Mouse (Mus musculus) kidney, embryonic 15.5 days (tissue): ENCODE data around the gene Sgta. TPM values are rescaled to one million over a fixed set of nuclear protein-coding genes. Genes with fewer than 3 reads are reported as not detected.
A peak's percentile ranks its signal among the peaks of the same experiment; 100 is the strongest.

Source experiments
- ATAC-seq: fragments of 200-750 bp; cut with Nextera tagmentation; replicated peaks from 2 replicates; pipeline ENCODE4 v1.8.0; 2017; ENCODE audit warnings: moderate TSS enrichment; ENCODE audit not compliant: low FRiP score
- H3K27ac ChIP-seq: fragments of 300-500 bp; sonication (generic); 2 replicates; pipeline ENCODE4 v1.5.1; 2015; ENCODE audit warnings: mild to moderate bottlenecking, inconsistent platforms
- H3K27me3 ChIP-seq: fragments of 300-500 bp; sonication (generic); 2 replicates; pipeline ENCODE4 v1.6.1; 2015; ENCODE audit warnings: inconsistent platforms
- H3K36me3 ChIP-seq: fragments of 300-500 bp; sonication (generic); 2 replicates; pipeline ENCODE4 v1.6.1; 2015; ENCODE audit warnings: inconsistent platforms
- H3K4me1 ChIP-seq: fragments of 300-500 bp; sonication (generic); 2 replicates; pipeline ENCODE4 v1.6.1; 2015; ENCODE audit warnings: inconsistent platforms
- H3K4me2 ChIP-seq: fragments of 300-500 bp; sonication (generic); 2 replicates; pipeline ENCODE4 v1.6.1; 2015; ENCODE audit warnings: moderate library complexity, mild to moderate bottlenecking, inconsistent platforms
- H3K4me3 ChIP-seq: fragments of 300-500 bp; sonication (generic); replicated peaks from 2 replicates; pipeline ENCODE4 v1.5.1; 2015; ENCODE audit warnings: mild to moderate bottlenecking, inconsistent platforms
- H3K9ac ChIP-seq: fragments of 300-500 bp; sonication (generic); 2 replicates; pipeline ENCODE4 v1.6.1; 2015; ENCODE audit warnings: mild to moderate bottlenecking, inconsistent platforms
- H3K9me3 ChIP-seq: fragments of 300-500 bp; sonication (generic); replicated peaks from 2 replicates; pipeline ENCODE4 v1.6.1; 2016; ENCODE audit warnings: inconsistent platforms
- WGBS: fragments of 180-500 bp; shearing (Covaris S2); methylation state at CpG from one replicate; pipeline ENCODE4 v1.1.7; 2015; ENCODE audit warnings: mixed read lengths; 5-methylcytosine and 5-hydroxymethylcytosine counted together
- microRNA-seq: library from miRNA; unstranded; fragments of <30 nt; microRNA quantifications from one replicate; pipeline ENCODE4, GENCODE M21; 2016
- polyA plus RNA-seq: library from polyadenylated mRNA; unstranded; fragments of >200 nt; fragmentation: Nextera tagmentation; extraction: Ambion mirVana; gene quantifications from 2 replicates; pipeline ENCODE4 v1.2.1, GENCODE M21; 2015

Gene Sgta
- polyA plus RNA-seq, 1 experiment from 2014 or later = 226 TPM

DNA sequence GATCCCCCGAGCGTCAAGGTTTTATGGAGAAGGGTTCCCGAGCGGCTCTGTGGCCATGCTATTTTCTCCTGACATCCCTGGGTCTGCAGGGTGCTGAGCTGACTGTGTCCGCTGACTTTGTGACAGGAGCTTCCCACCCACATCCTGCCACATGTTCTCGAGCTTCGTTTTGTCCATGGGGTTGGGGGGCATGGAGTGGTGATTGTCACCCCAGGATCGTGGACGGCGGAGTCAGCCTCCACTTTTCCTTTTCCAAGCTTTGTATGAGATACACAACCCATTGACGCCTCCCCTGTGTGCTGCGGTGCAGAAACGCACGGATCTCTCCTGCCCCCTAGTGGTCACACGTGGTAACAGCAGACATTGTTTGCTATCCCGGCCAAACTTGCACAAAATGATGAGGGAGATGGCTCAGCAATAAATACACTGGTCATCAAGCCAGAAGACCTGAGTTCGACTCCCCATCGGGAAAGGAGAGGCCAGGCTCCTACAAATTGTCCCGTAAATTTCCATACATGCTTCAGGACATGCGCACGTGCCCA is 64.8 kb downstream of the Sgta start:
- no peak overlapping the region for H3K27ac ChIP-seq
- no peaks in the 10 kb centered on the region for H3K9me3 ChIP-seq
- peak overlapping the region; percentile 48 for H3K4me2 ChIP-seq
- H3K36me3 ChIP-seq = no peaks in the 10 kb centered on the region
- WGBS = 12% methylated on average over 21 of the region's 21 CpGs
- H3K4me1 ChIP-seq = peaks cover 19% of the 10 kb centered on the region
- ATAC-seq = no peak
- peaks cover 38% of the 10 kb centered on the region for H3K27me3 ChIP-seq
- H3K9ac ChIP-seq = no peak overlapping the region
- no peak overlapping the region for H3K4me3 ChIP-seq

DNA sequence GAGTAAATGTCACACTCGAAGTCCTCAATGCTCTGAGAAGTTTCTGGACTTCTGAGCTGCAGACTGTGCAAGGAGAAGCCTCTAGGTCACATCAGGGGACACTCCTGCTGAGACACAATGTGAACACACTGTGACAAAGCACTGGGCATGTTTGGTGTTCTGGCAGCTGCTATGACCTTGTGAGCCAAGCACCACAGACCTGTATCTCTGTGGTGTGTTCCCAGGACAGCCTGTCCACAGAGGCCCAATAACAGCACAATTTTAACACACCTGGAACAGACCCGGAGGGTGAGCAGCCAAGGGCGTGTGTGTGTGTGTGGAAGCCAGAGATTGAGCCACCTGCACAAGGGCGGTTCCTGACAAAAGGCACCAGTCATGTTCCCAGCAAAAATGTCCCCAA is 65.4 kb downstream of the Sgta start:
- H3K9me3 ChIP-seq = no peaks in the 10 kb centered on the region
- no peak overlapping the region for H3K4me3 ChIP-seq
- no peaks in the 10 kb centered on the region for H3K36me3 ChIP-seq
- H3K4me2 ChIP-seq = no peak overlapping the region
- H3K27ac ChIP-seq = no peak overlapping the region
- H3K9ac ChIP-seq = no peak overlapping the region
- peaks cover 15% of the 10 kb centered on the region for H3K4me1 ChIP-seq
- H3K27me3 ChIP-seq = peaks cover 36% of the 10 kb centered on the region
- 56% methylated on average over 4 of the region's 4 CpGs for WGBS
- no peak for ATAC-seq

Small RNAs within 50 kb of the gene (microRNA-seq; reads per million reads assigned to microRNA genes)
- not detected for gene Mir5615-1
- gene Mir5615-2 = not detected

Other genes with a start within 250 kb of the Sgta start
- gene Jsrp1, start 246.7 kb downstream of the Sgta start, polyA plus RNA-seq = 5.6 and 5.7 TPM in 2 replicates
- 1,583 and 1,739 TPM in 2 replicates for gene Oaz1, start 233.5 kb downstream of the Sgta start, polyA plus RNA-seq
- gene Lingo3, start 216.1 kb downstream of the Sgta start, polyA plus RNA-seq = 0.83 and 1.2 TPM in 2 replicates
- gene Lsm7, start 205.0 kb downstream of the Sgta start, polyA plus RNA-seq = 303 and 328 TPM in 2 replicates
- gene Sppl2b, start 204.9 kb downstream of the Sgta start, polyA plus RNA-seq = 43.8 and 48.1 TPM in 2 replicates
- 0.04 TPM in 1 of 2 replicates, not detected in the other for gene Tmprss9, start 188.3 kb downstream of the Sgta start, polyA plus RNA-seq
- 365 and 368 TPM in 2 replicates for gene Timm13, start 159.2 kb downstream of the Sgta start, polyA plus RNA-seq
- gene Lmnb2, start 141.9 kb downstream of the Sgta start, polyA plus RNA-seq = 55.0 and 59.3 TPM in 2 replicates
- gene Gadd45b, start 130.1 kb downstream of the Sgta start, polyA plus RNA-seq = 18.0 and 20.8 TPM in 2 replicates
- gene Gng7, start 45.2 kb downstream of the Sgta start, polyA plus RNA-seq = 5.0 and 5.6 TPM in 2 replicates
- gene Diras1, start 34.5 kb downstream of the Sgta start, polyA plus RNA-seq = 0.19 and 0.23 TPM in 2 replicates
- 13.7 and 16.3 TPM in 2 replicates for gene Slc39a3, start 22.8 kb downstream of the Sgta start, polyA plus RNA-seq
- gene Thop1, start 9.9 kb upstream of the Sgta start, polyA plus RNA-seq = 62.5 and 67.4 TPM in 2 replicates
- gene Creb3l3, start 38.7 kb upstream of the Sgta start, polyA plus RNA-seq = 0.64 and 0.77 TPM in 2 replicates
- gene Map2k2, start 45.7 kb upstream of the Sgta start, polyA plus RNA-seq = 182 and 202 TPM in 2 replicates
- gene Zbtb7a, start 75.0 kb upstream of the Sgta start, polyA plus RNA-seq = 25.6 and 26.6 TPM in 2 replicates
- 48.6 and 51.2 TPM in 2 replicates for gene Pias4, start 107.7 kb upstream of the Sgta start, polyA plus RNA-seq
- gene Eef2, start 116.5 kb upstream of the Sgta start, polyA plus RNA-seq = 563 and 597 TPM in 2 replicates
- gene Dapk3, start 122.8 kb upstream of the Sgta start, polyA plus RNA-seq = 41.0 and 47.9 TPM in 2 replicates
- gene 4930442H23Rik, start 123.7 kb upstream of the Sgta start, polyA plus RNA-seq = not detected in 2 replicates
- 0.18 TPM in 1 of 2 replicates, not detected in the other for gene Nmrk2, start 141.9 kb upstream of the Sgta start, polyA plus RNA-seq
- gene Atcay, start 170.7 kb upstream of the Sgta start, polyA plus RNA-seq = 0.28 and 0.51 TPM in 2 replicates
- 6.8 and 7.3 TPM in 2 replicates for gene Zfr2, start 173.0 kb upstream of the Sgta start, polyA plus RNA-seq
- 5.8 and 6.8 TPM in 2 replicates for gene Matk, start 192.8 kb upstream of the Sgta start, polyA plus RNA-seq
- 230 and 244 TPM in 2 replicates for gene Mrpl54, start 206.8 kb upstream of the Sgta start, polyA plus RNA-seq
- 59.7 and 63.4 TPM in 2 replicates for gene Apba3, start 206.8 kb upstream of the Sgta start, polyA plus RNA-seq
- 15.9 and 18.1 TPM in 2 replicates for gene Tjp3, start 231.4 kb upstream of the Sgta start, polyA plus RNA-seq
- 51.0 and 61.3 TPM in 2 replicates for gene Pip5k1c, start 232.8 kb upstream of the Sgta start, polyA plus RNA-seq